Mouse (Mus musculus): ENCODE measurements around the gene Dip2a.

- TF ChIP-seq POLR2A (IDR thresholded peaks at IDR 0.05; ENCODE audit: insufficient read length, low read depth) (no peak), MYOG (IDR thresholded peaks at IDR 0.05; ENCODE audit: control insufficient read depth in 1 of 3, insufficient read depth in 1 of 3, insufficient read length in 2 of 3, low read depth in 2 of 3) (no peak), REST (IDR thresholded peaks at IDR 0.05; ENCODE audit: insufficient read depth, insufficient read length) (no peak), MAX (IDR thresholded peaks at IDR 0.05; ENCODE audit: low read depth) (no peak)
These were observed 66.5 kb downstream of the Dip2a start for GRCm38 (mm10) chr10:76278541-76279097.
